Mouse (Mus musculus): Measurements from ENCODE around the gene Zbtb21. TPM values are rescaled to one million over a fixed set of nuclear protein-coding genes. Genes with fewer than 3 reads are reported as not detected.

Gene Zbtb21
- 10 to 100 TPM in 1 of 2 experiments, 1 to 10 TPM in 1; 4.0 to 11.2 TPM for polyA plus RNA-seq (2012; fragmentation: generic; extraction: Trizol)

GRCm38 (mm10) chr16:97962151-97962948, at the start of gene Zbtb21, which contains the start of gene C2cd2:
Gene Zbtb21, minus strand, starts transcription at chr16:97962622.
Gene C2cd2, minus strand, starts transcription at chr16:97962598.

GRCm38 (mm10) chr16:97996616-97997382, 34.4 kb upstream of the Zbtb21 start, which contains the start of gene B230307C23Rik:
Gene B230307C23Rik, plus strand, starts transcription at chr16:97997315.

Other genes with a start within 250 kb of the Zbtb21 start
- under 1 TPM in 1 of 2 experiments, not detected in 1; 0.08 TPM for gene Ripk4, start 198.8 kb downstream of the Zbtb21 start, polyA plus RNA-seq (2012; fragmentation: generic; extraction: Trizol)
- 1 to 10 TPM in 1 of 2 experiments, under 1 TPM in 1; 0.33 to 3.2 TPM for gene Prdm15, start 110.8 kb downstream of the Zbtb21 start, polyA plus RNA-seq (2012; fragmentation: generic; extraction: Trizol)
- gene C2cd2, start within 50 bp of the Zbtb21 start, polyA plus RNA-seq (2012; fragmentation: generic; extraction: Trizol): 1 to 10 TPM; 4.7 to 5.0 TPM
- gene B230307C23Rik, start 34.7 kb upstream of the Zbtb21 start, polyA plus RNA-seq (2012; fragmentation: generic; extraction: Trizol): 1 to 10 TPM; 3.6 to 4.3 TPM
- under 1 TPM; 0.18 to 0.81 TPM for gene A630089N07Rik, start 119.8 kb upstream of the Zbtb21 start, polyA plus RNA-seq (2012; fragmentation: generic; extraction: Trizol)

Data from C3H10T1/2 (cell line).